Mouse (Mus musculus): ENCODE measurements at regions not wholly inside any gene's neighbourhood (a gene's known extent, or its start where the extent isn't known, plus 50 kb on each side); places are given as distances from the start of the nearest gene placed in this dataset.

- DNase-seq (ENCODE audit: low spot score in 2 of 2): no peak
Measured at GRCm38 (mm10) chr10:117940441-117941265, 94.8 kb upstream of the Rap1b start.

GRCm38 (mm10) chr10:117941266-117941651 is 95.4 kb upstream of the Rap1b start:
- DNase-seq (ENCODE audit: low spot score in 2 of 2): no peak

- DNase-seq (ENCODE audit: low spot score in 2 of 2): no peak
Measured at GRCm38 (mm10) chr10:117943702-117944307, 98.0 kb upstream of the Rap1b start.

- no peak for DNase-seq (ENCODE audit: low spot score in 2 of 2)
Measured at GRCm38 (mm10) chr10:117947191-117947590, 101.4 kb upstream of the Rap1b start.

GRCm38 (mm10) chr10:117947911-117948310 is 102.1 kb upstream of the Rap1b start:
- DNase-seq (ENCODE audit: low spot score in 2 of 2): no peak

GRCm38 (mm10) chr10:117952116-117953025 is 106.5 kb upstream of the Rap1b start:
- DNase-seq (ENCODE audit: low spot score in 2 of 2): no peak

GRCm38 (mm10) chr10:117953026-117953711 is 107.3 kb upstream of the Rap1b start:
- DNase-seq (ENCODE audit: low spot score in 2 of 2): no peak

GRCm38 (mm10) chr10:117956174-117956950 is 110.5 kb upstream of the Rap1b start:
- DNase-seq (ENCODE audit: low spot score in 2 of 2): no peak

- DNase-seq (ENCODE audit: low spot score in 2 of 2): no peak
Measured at GRCm38 (mm10) chr10:117974706-117975105, 128.9 kb upstream of the Rap1b start.

- no peak for DNase-seq (ENCODE audit: low spot score in 2 of 2)
Measured at GRCm38 (mm10) chr10:117975467-117975866, 129.6 kb upstream of the Rap1b start.

- DNase-seq (ENCODE audit: low spot score in 2 of 2): no peak
Measured at GRCm38 (mm10) chr10:117979091-117979490, 133.3 kb upstream of the Rap1b start.

- DNase-seq (ENCODE audit: low spot score in 2 of 2): no peak
Measured at GRCm38 (mm10) chr10:117982611-117983210, 136.9 kb upstream of the Rap1b start.

- DNase-seq (ENCODE audit: low spot score in 2 of 2): no peak
Measured at GRCm38 (mm10) chr10:117983271-117983670, 137.4 kb upstream of the Rap1b start.

GRCm38 (mm10) chr10:117984784-117985602 is 139.2 kb upstream of the Rap1b start:
- no peak for DNase-seq (ENCODE audit: low spot score in 2 of 2)

- DNase-seq (ENCODE audit: low spot score in 2 of 2): no peak
Measured at GRCm38 (mm10) chr10:117987620-117988019, 141.8 kb upstream of the Rap1b start.

GRCm38 (mm10) chr10:117988076-117988475 is 142.2 kb upstream of the Rap1b start:
- no peak for DNase-seq (ENCODE audit: low spot score in 2 of 2)

GRCm38 (mm10) chr10:117991176-117991575 is 145.3 kb upstream of the Rap1b start:
- DNase-seq (ENCODE audit: low spot score in 2 of 2): no peak

- no peak for DNase-seq (ENCODE audit: low spot score in 2 of 2)
Measured at GRCm38 (mm10) chr10:117992317-117992716, 146.5 kb upstream of the Rap1b start.

- no peak for DNase-seq (ENCODE audit: low spot score in 2 of 2)
Measured at GRCm38 (mm10) chr10:117993809-117994208, 147.8 kb upstream of the Mdm1 start.

All from layer of hippocampus, adult 8-10 months (tissue).